Mouse (Mus musculus) heart, embryonic 15.5 days (tissue): ENCODE data around the gene Ccl3. TPM values are rescaled to one million over a fixed set of nuclear protein-coding genes. Genes with fewer than 3 reads are reported as not detected.

Experiments used
- polyA plus RNA-seq: library from polyadenylated mRNA; unstranded; fragments of >200 nt; fragmentation: Nextera tagmentation; extraction: Ambion mirVana; gene quantifications from 2 replicates; pipeline ENCODE4 v1.2.1, GENCODE M21; 2015

The Ccl3 gene
- polyA plus RNA-seq, 1 experiment from 2014 or later = 1.0 TPM

Other genes with a start within 250 kb of the Ccl3 start
- gene Rasl10b, start 240.2 kb downstream of the Ccl3 start, polyA plus RNA-seq = 8.1 and 9.7 TPM in 2 replicates
- gene Gas2l2, start 219.9 kb downstream of the Ccl3 start, polyA plus RNA-seq = 0.11 and 0.13 TPM in 2 replicates
- gene 1700020L24Rik, start 211.7 kb downstream of the Ccl3 start, polyA plus RNA-seq = 0.82 and 1.4 TPM in 2 replicates
- 3.8 and 4.0 TPM in 2 replicates for gene Mmp28, start 186.3 kb downstream of the Ccl3 start, polyA plus RNA-seq
- gene Taf15, start 176.3 kb downstream of the Ccl3 start, polyA plus RNA-seq = 8.8 and 10.5 TPM in 2 replicates
- 0.09 TPM in 1 of 2 replicates, not detected in the other for gene Heatr9, start 127.2 kb downstream of the Ccl3 start, polyA plus RNA-seq
- gene Ccl5, start 118.8 kb downstream of the Ccl3 start, polyA plus RNA-seq = 0.52 and 1.7 TPM in 2 replicates
- gene Ccl9, start 70.7 kb downstream of the Ccl3 start, polyA plus RNA-seq = 3.0 and 7.0 TPM in 2 replicates
- 5.5 and 5.9 TPM in 2 replicates for gene Ccl6, start 56.3 kb downstream of the Ccl3 start, polyA plus RNA-seq
- not detected in 2 replicates for gene Rpl9-ps1, start 3.7 kb downstream of the Ccl3 start, polyA plus RNA-seq
- 1.1 and 1.3 TPM in 2 replicates for gene Ccl4, start 13.2 kb upstream of the Ccl3 start, polyA plus RNA-seq
- 1.4 and 2.2 TPM in 2 replicates for gene Wfdc17, start 54.6 kb upstream of the Ccl3 start, polyA plus RNA-seq
- gene Wfdc18, start 59.7 kb upstream of the Ccl3 start, polyA plus RNA-seq = 6.5 and 6.9 TPM in 2 replicates
- gene Wfdc21, start 97.6 kb upstream of the Ccl3 start, polyA plus RNA-seq = 0.67 and 3.6 TPM in 2 replicates
- gene Heatr6, start 104.3 kb upstream of the Ccl3 start, polyA plus RNA-seq = 13.2 and 16.4 TPM in 2 replicates
- gene Hnf1b, start 200.7 kb upstream of the Ccl3 start, polyA plus RNA-seq = 0.40 and 0.85 TPM in 2 replicates